Mouse (Mus musculus) hindbrain, embryonic 11.5 days (tissue): ENCODE results near the gene Spdef. TPM values are rescaled to one million over a fixed set of nuclear protein-coding genes. Genes with fewer than 3 reads are reported as not detected.

ENCODE experiments used
- ATAC-seq: fragments of 200-750 bp; cut with Nextera tagmentation; 2 replicates; pipeline ENCODE4 v1.8.0; 2017; ENCODE audit warnings: mild to moderate bottlenecking, moderate TSS enrichment, moderate library complexity; ENCODE audit not compliant: low FRiP score
- DNase-seq: peaks from one replicate; pipeline ENCODE4 v3.0.0-alpha.2; 2015; ENCODE audit warnings: low spot score
- H3K27ac ChIP-seq: fragments of 300-500 bp; sonication (generic); 2 replicates; pipeline ENCODE4 v1.5.1; 2014; ENCODE audit warnings: mild to moderate bottlenecking, low read depth, low read length
- H3K27me3 ChIP-seq: fragments of 300-500 bp; sonication (generic); 2 replicates; pipeline ENCODE4 v1.6.1; 2014; ENCODE audit warnings: mild to moderate bottlenecking, low read length, moderate library complexity, mixed read lengths; ENCODE audit not compliant: control insufficient read depth, insufficient read depth
- H3K36me3 ChIP-seq: fragments of 300-500 bp; sonication (generic); 2 replicates; pipeline ENCODE4 v1.6.1; 2014; ENCODE audit warnings: mild to moderate bottlenecking, low read length, moderate library complexity, mixed read lengths; ENCODE audit not compliant: control insufficient read depth, insufficient read depth
- H3K4me1 ChIP-seq: fragments of 300-500 bp; sonication (generic); replicated peaks from 2 replicates; pipeline ENCODE4 v1.6.1; 2014; ENCODE audit warnings: low read length, mixed read lengths; ENCODE audit not compliant: control insufficient read depth, insufficient read depth
- H3K4me2 ChIP-seq: fragments of 300-500 bp; sonication (generic); replicated peaks from 2 replicates; pipeline ENCODE4 v1.6.1; 2014; ENCODE audit warnings: mild to moderate bottlenecking, low read depth, low read length
- H3K4me3 ChIP-seq: fragments of 300-500 bp; sonication (generic); 2 replicates; pipeline ENCODE4 v1.5.1; 2014; ENCODE audit warnings: low read depth, low read length
- H3K9ac ChIP-seq: fragments of 300-500 bp; sonication (generic); 2 replicates; pipeline ENCODE4 v1.6.1; 2014; ENCODE audit warnings: low read depth, low read length
- H3K9me3 ChIP-seq: fragments of 300-500 bp; sonication (generic); 2 replicates; pipeline ENCODE4 v1.6.1; 2016; ENCODE audit warnings: low read length; ENCODE audit not compliant: control insufficient read depth
- WGBS: fragments of 180-500 bp; shearing (Covaris S2); extraction: QIAGEN DNeasy Blood & Tissue Kit; methylation state at CpG from one replicate; pipeline ENCODE4 v1.1.7; 2014; 5-methylcytosine and 5-hydroxymethylcytosine counted together
- polyA plus RNA-seq: library from polyadenylated mRNA; unstranded; fragments of >200 nt; fragmentation: Nextera tagmentation; extraction: Ambion mirVana; gene quantifications from 2 replicates; pipeline ENCODE4 v1.2.1, GENCODE M21; 2014

The Spdef gene
- polyA plus RNA-seq, 1 experiment from 2014 or later, result not detected

- WGBS, result 98% methylated on average over 11 of the region's 11 CpGs
- H3K36me3 ChIP-seq, result peaks cover 6% of the 10 kb centered on the region; the same call in 1 of the 2 replicates
These were observed 34.1 kb upstream of the Spdef start for GRCm38 (mm10) chr17:27762884-27763283.

GRCm38 (mm10) chr17:27761639-27762336 is 33.0 kb upstream of the Spdef start:
- H3K36me3 ChIP-seq, result peaks cover 3% of the 10 kb centered on the region; the same call in 1 of the 2 replicates
- H3K27ac ChIP-seq, result no peak overlapping the region
- ATAC-seq (peak; percentile 76), DNase-seq (peak; percentile 84)
- H3K4me1 ChIP-seq, result no peaks in the 10 kb centered on the region
- H3K27me3 ChIP-seq, result no peaks in the 10 kb centered on the region
- WGBS, result 37% methylated on average over 9 of the region's 9 CpGs
- no peak overlapping the region for H3K4me3 ChIP-seq
- H3K9ac ChIP-seq, result no peak overlapping the region
- H3K4me2 ChIP-seq, result no peak overlapping the region
- H3K9me3 ChIP-seq, result no peaks in the 10 kb centered on the region

More at GRCm38 (mm10) chr17:27762884-27763283, 34.1 kb upstream of the Spdef start:
- H3K27me3 ChIP-seq, result no peaks in the 10 kb centered on the region
- H3K4me1 ChIP-seq, result no peaks in the 10 kb centered on the region
- no peak overlapping the region for H3K4me3 ChIP-seq
- no peaks in the 10 kb centered on the region for H3K9me3 ChIP-seq
- no peak overlapping the region for H3K4me2 ChIP-seq
- ATAC-seq (no peak), DNase-seq (no peak)
- no peak overlapping the region for H3K27ac ChIP-seq
- no peak overlapping the region for H3K9ac ChIP-seq

GRCm38 (mm10) chr17:27760169-27760568 is 31.4 kb upstream of the Spdef start:
- Histone ChIP-seq H3K4me1 (no peaks in the 10 kb centered on the region), H3K27me3 (no peaks in the 10 kb centered on the region), H3K9me3 (no peaks in the 10 kb centered on the region), H3K4me3 (no peak overlapping the region), H3K36me3 (no peaks in the 10 kb centered on the region), H3K27ac (no peak overlapping the region), H3K9ac (no peak overlapping the region), H3K4me2 (no peak overlapping the region)
- ATAC-seq (no peak), DNase-seq (no peak)
- 81% methylated on average over 6 of the region's 6 CpGs for whole genome bisulfite sequencing

- H3K4me2 ChIP-seq, result no peak overlapping the region
- no peaks in the 10 kb centered on the region for H3K4me1 ChIP-seq
- H3K4me3 ChIP-seq, result no peak overlapping the region
- H3K27ac ChIP-seq, result no peak overlapping the region
- ATAC-seq, result no peak
- no peaks in the 10 kb centered on the region for H3K9me3 ChIP-seq
- H3K27me3 ChIP-seq, result no peaks in the 10 kb centered on the region
- DNase-seq, result no peak
- no peak overlapping the region for H3K9ac ChIP-seq
- WGBS, result 89% methylated on average over 8 of the region's 8 CpGs
- H3K36me3 ChIP-seq, result no peaks in the 10 kb centered on the region
These were observed 22.8 kb upstream of the Spdef start for GRCm38 (mm10) chr17:27751314-27752202.

GRCm38 (mm10) chr17:27750451-27750942 is 21.7 kb upstream of the Spdef start:
- no peak overlapping the region for H3K9ac ChIP-seq
- no peak overlapping the region for H3K4me2 ChIP-seq
- no peaks in the 10 kb centered on the region for H3K27me3 ChIP-seq
- no peaks in the 10 kb centered on the region for H3K36me3 ChIP-seq
- no peak overlapping the region for H3K27ac ChIP-seq
- 86% methylated on average over 6 of the region's 6 CpGs for whole genome bisulfite sequencing
- no peak overlapping the region for H3K4me3 ChIP-seq
- ATAC-seq (no peak), DNase-seq (no peak)
- no peaks in the 10 kb centered on the region for H3K9me3 ChIP-seq
- H3K4me1 ChIP-seq, result no peaks in the 10 kb centered on the region

- Histone ChIP-seq H3K27me3 (no peaks in the 10 kb centered on the region), H3K4me1 (no peaks in the 10 kb centered on the region), H3K4me2 (no peak overlapping the region), H3K9ac (no peak overlapping the region), H3K36me3 (no peaks in the 10 kb centered on the region), H3K4me3 (no peak overlapping the region), H3K27ac (no peak overlapping the region), H3K9me3 (no peaks in the 10 kb centered on the region)
- ATAC-seq (no peak), DNase-seq (no peak)
- WGBS, result 85% methylated on average over 2 of the region's 2 CpGs
These were observed 19.4 kb upstream of the Spdef start for GRCm38 (mm10) chr17:27748123-27748522.

- no peak overlapping the region for H3K27ac ChIP-seq
- no peak overlapping the region for H3K9ac ChIP-seq
- DNase-seq, result no peak
- no peaks in the 10 kb centered on the region for H3K36me3 ChIP-seq
- H3K4me1 ChIP-seq, result no peaks in the 10 kb centered on the region
- 71% methylated on average over 4 of the region's 4 CpGs for WGBS
- no peak overlapping the region for H3K4me2 ChIP-seq
- no peaks in the 10 kb centered on the region for H3K27me3 ChIP-seq
- H3K4me3 ChIP-seq, result no peak overlapping the region
- no peak for ATAC-seq
- H3K9me3 ChIP-seq, result no peaks in the 10 kb centered on the region
These were observed 17.7 kb upstream of the Spdef start for GRCm38 (mm10) chr17:27746446-27746845.

- H3K27me3 ChIP-seq, result no peaks in the 10 kb centered on the region
- WGBS, result 95% methylated on average over 6 of the region's 6 CpGs
- H3K27ac ChIP-seq, result no peak overlapping the region
- H3K9ac ChIP-seq, result no peak overlapping the region
- ATAC-seq (no peak), DNase-seq (no peak)
- no peaks in the 10 kb centered on the region for H3K4me1 ChIP-seq
- no peak overlapping the region for H3K4me3 ChIP-seq
- H3K4me2 ChIP-seq, result no peak overlapping the region
- no peaks in the 10 kb centered on the region for H3K36me3 ChIP-seq
- no peaks in the 10 kb centered on the region for H3K9me3 ChIP-seq
These were observed 12.2 kb upstream of the Spdef start for GRCm38 (mm10) chr17:27740961-27741360.
